Mouse (Mus musculus) cerebellum, adult 2 months (tissue): ENCODE data around the gene Ppm1h.

Experiments
- CTCF ChIP-seq: fragments of 200-500 bp; IDR thresholded peaks from 2 replicates; pipeline ENCODE4 v1.5.1; 2011; ENCODE audit warnings: low read depth, mild to moderate bottlenecking, control low read depth, low read length, moderate library complexity, borderline replicate concordance; ENCODE audit not compliant: insufficient read depth
- POLR2A ChIP-seq: fragments of 200-500 bp; IDR thresholded peaks from 2 replicates; pipeline ENCODE4 v1.6.1; 2011; ENCODE audit warnings: low read length, control low read depth, borderline replicate concordance; ENCODE audit not compliant: insufficient read depth

DNA sequence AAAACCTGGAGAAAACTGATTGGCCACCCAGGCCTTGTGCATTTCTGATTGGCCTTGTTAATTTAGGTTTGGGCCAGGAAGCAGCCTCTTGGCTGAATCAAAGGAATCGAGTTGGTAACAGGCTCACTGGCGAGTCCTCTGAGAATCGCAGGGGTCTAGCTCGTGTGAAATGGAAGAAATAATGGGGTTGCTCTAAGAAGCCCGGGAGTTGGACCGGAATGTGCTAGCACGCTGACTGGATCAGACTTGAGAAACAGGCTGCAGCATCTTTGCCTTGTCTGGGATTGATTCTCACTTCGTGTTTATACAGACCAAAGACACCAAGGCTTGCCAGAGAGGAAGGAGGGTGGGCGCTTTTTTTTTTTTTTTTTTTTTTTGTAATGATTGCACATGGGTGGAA lies 282.9 kb downstream of the Ppm1h start:
- TF ChIP-seq CTCF: no peak
- no peak for TF ChIP-seq POLR2A
